Mouse (Mus musculus) small intestine, adult 2 months (tissue): Measurements from ENCODE around the gene Pmepa1.

ENCODE experiments used
- CTCF ChIP-seq: fragments of 200-500 bp; IDR thresholded peaks from 2 replicates; pipeline ENCODE4 v1.5.1; 2012; ENCODE audit warnings: low read depth, mild to moderate bottlenecking, control low read depth, inconsistent platforms, low read length, moderate library complexity, mixed read lengths; ENCODE audit not compliant: insufficient replicate concordance, insufficient read length; ENCODE audit errors: extremely low read depth
- POLR2A ChIP-seq: fragments of 200-500 bp; IDR thresholded peaks from 2 replicates; pipeline ENCODE4 v1.6.1; 2012; ENCODE audit warnings: low read depth, mild to moderate bottlenecking, control low read depth, inconsistent platforms, low read length, moderate library complexity

GRCm38 (mm10) chr2:173218416-173219141 is 57.8 kb downstream of the Pmepa1 start, which contains the start of gene Zbp1:
- TF ChIP-seq POLR2A (no peak), CTCF (no peak)
